Mouse (Mus musculus): ENCODE data around the gene Gm20696. TPM values are rescaled to one million over a fixed set of nuclear protein-coding genes. Genes with fewer than 3 reads are reported as not detected.
A peak's percentile ranks its signal among the peaks of the same experiment; 100 is the strongest.

Gene Gm20696
- polyA plus RNA-seq, 1 experiment from 2014 or later, result 1.4 TPM

- no peak overlapping the region for H3K4me3 ChIP-seq (ENCODE audit: low read depth, low read length)
- no peak overlapping the region for H3K27ac ChIP-seq (replicated peaks)
- H3K4me2 ChIP-seq (replicated peaks; ENCODE audit: low read depth), result no peak overlapping the region
- H3K36me3 ChIP-seq (ENCODE audit: control insufficient read depth, insufficient read depth, low read length), result no peaks in the 10 kb centered on the region
- no peaks in the 10 kb centered on the region for H3K27me3 ChIP-seq (ENCODE audit: control insufficient read depth, insufficient read depth, low read length)
- DNase-seq (ENCODE audit: low spot score) (no peak), ATAC-seq (ENCODE audit: low FRiP score, low TSS enrichment) (no peak)
- no peaks in the 10 kb centered on the region for H3K9me3 ChIP-seq (ENCODE audit: control insufficient read depth, low read length)
- H3K4me1 ChIP-seq (replicated peaks; ENCODE audit: control insufficient read depth, insufficient read depth), result no peaks in the 10 kb centered on the region
- TF ChIP-seq EP300 (optimal IDR thresholded peaks at IDR 0.05) (no peak), CTCF (IDR thresholded peaks at IDR 0.05; ENCODE audit: low read depth) (no peak)
- H3K9ac ChIP-seq (ENCODE audit: low read length), result no peak overlapping the region
- WGBS, result 58% methylated on average over 3 of the region's 3 CpGs
Observed at GRCm38 (mm10) chr6:99350566-99350965, 316.0 kb downstream of the Gm20696 start.

GRCm38 (mm10) chr6:99350156-99350555 is 316.4 kb downstream of the Gm20696 start:
- no peak overlapping the region for H3K4me2 ChIP-seq (replicated peaks; ENCODE audit: low read depth)
- no peak overlapping the region for H3K9ac ChIP-seq (ENCODE audit: low read length)
- TF ChIP-seq EP300 (optimal IDR thresholded peaks at IDR 0.05), result no peak
- TF ChIP-seq CTCF (IDR thresholded peaks at IDR 0.05; ENCODE audit: low read depth), result no peak
- H3K27ac ChIP-seq (replicated peaks), result no peak overlapping the region
- H3K4me3 ChIP-seq (ENCODE audit: low read depth, low read length), result no peak overlapping the region
- no peaks in the 10 kb centered on the region for H3K9me3 ChIP-seq (ENCODE audit: control insufficient read depth, low read length)
- H3K27me3 ChIP-seq (ENCODE audit: control insufficient read depth, insufficient read depth, low read length), result no peaks in the 10 kb centered on the region
- no peaks in the 10 kb centered on the region for H3K36me3 ChIP-seq (ENCODE audit: control insufficient read depth, insufficient read depth, low read length)
- DNase-seq (ENCODE audit: low spot score), result no peak
- H3K4me1 ChIP-seq (replicated peaks; ENCODE audit: control insufficient read depth, insufficient read depth), result no peaks in the 10 kb centered on the region
- ATAC-seq (ENCODE audit: low FRiP score, low TSS enrichment), result no peak
- 53% methylated on average over 5 of the region's 5 CpGs for WGBS

- no peak for DNase-seq (ENCODE audit: low spot score)
- no peaks in the 10 kb centered on the region for H3K9me3 ChIP-seq (ENCODE audit: control insufficient read depth, low read length)
- H3K4me1 ChIP-seq (replicated peaks; ENCODE audit: control insufficient read depth, insufficient read depth), result no peaks in the 10 kb centered on the region
- H3K9ac ChIP-seq (ENCODE audit: low read length), result no peak overlapping the region
- TF ChIP-seq EP300 (optimal IDR thresholded peaks at IDR 0.05), result no peak
- no peak for TF ChIP-seq CTCF (IDR thresholded peaks at IDR 0.05; ENCODE audit: low read depth)
- H3K27me3 ChIP-seq (ENCODE audit: control insufficient read depth, insufficient read depth, low read length), result no peaks in the 10 kb centered on the region
- WGBS, result 50% methylated on average over 10 of the region's 10 CpGs
- H3K27ac ChIP-seq (replicated peaks), result no peak overlapping the region
- no peaks in the 10 kb centered on the region for H3K36me3 ChIP-seq (ENCODE audit: control insufficient read depth, insufficient read depth, low read length)
- no peak for ATAC-seq (ENCODE audit: low FRiP score, low TSS enrichment)
- no peak overlapping the region for H3K4me3 ChIP-seq (ENCODE audit: low read depth, low read length)
- H3K4me2 ChIP-seq (replicated peaks; ENCODE audit: low read depth), result no peak overlapping the region
Observed at GRCm38 (mm10) chr6:99347836-99348235, 318.8 kb downstream of the Gm20696 start.

- no peaks in the 10 kb centered on the region for H3K27me3 ChIP-seq (ENCODE audit: control insufficient read depth, insufficient read depth, low read length)
- ATAC-seq (ENCODE audit: low FRiP score, low TSS enrichment), result no peak
- no peak overlapping the region for H3K9ac ChIP-seq (ENCODE audit: low read length)
- H3K36me3 ChIP-seq (ENCODE audit: control insufficient read depth, insufficient read depth, low read length), result no peaks in the 10 kb centered on the region
- no peak for DNase-seq (ENCODE audit: low spot score)
- no peak overlapping the region for H3K4me3 ChIP-seq (ENCODE audit: low read depth, low read length)
- WGBS, result 89% methylated on average over 7 of the region's 7 CpGs
- H3K9me3 ChIP-seq (ENCODE audit: control insufficient read depth, low read length), result no peaks in the 10 kb centered on the region
- H3K27ac ChIP-seq (replicated peaks), result no peak overlapping the region
- H3K4me2 ChIP-seq (replicated peaks; ENCODE audit: low read depth), result no peak overlapping the region
- no peaks in the 10 kb centered on the region for H3K4me1 ChIP-seq (replicated peaks; ENCODE audit: control insufficient read depth, insufficient read depth)
- TF ChIP-seq EP300 (optimal IDR thresholded peaks at IDR 0.05) (no peak), CTCF (IDR thresholded peaks at IDR 0.05; ENCODE audit: low read depth) (peak; percentile 38)
Observed at GRCm38 (mm10) chr6:99344966-99345365, 321.6 kb downstream of the Gm20696 start.

- no peak overlapping the region for H3K9ac ChIP-seq (ENCODE audit: low read length)
Observed at GRCm38 (mm10) chr6:99344357-99344756, 322.2 kb downstream of the Gm20696 start.

GRCm38 (mm10) chr6:99343815-99344214 is 322.8 kb downstream of the Gm20696 start:
- no peak for ATAC-seq (ENCODE audit: low FRiP score, low TSS enrichment)
- WGBS, result 63% methylated on average over 3 of the region's 3 CpGs
- H3K4me3 ChIP-seq (ENCODE audit: low read depth, low read length), result no peak overlapping the region
- no peak overlapping the region; the same call in 1 of the 2 replicates for H3K27ac ChIP-seq (replicated peaks)
- H3K4me2 ChIP-seq (replicated peaks; ENCODE audit: low read depth), result no peak overlapping the region
- no peak overlapping the region for H3K9ac ChIP-seq (ENCODE audit: low read length)
- H3K9me3 ChIP-seq (ENCODE audit: control insufficient read depth, low read length), result no peaks in the 10 kb centered on the region
- H3K36me3 ChIP-seq (ENCODE audit: control insufficient read depth, insufficient read depth, low read length), result no peaks in the 10 kb centered on the region
- no peaks in the 10 kb centered on the region for H3K27me3 ChIP-seq (ENCODE audit: control insufficient read depth, insufficient read depth, low read length)
- TF ChIP-seq EP300 (optimal IDR thresholded peaks at IDR 0.05) (no peak), CTCF (IDR thresholded peaks at IDR 0.05; ENCODE audit: low read depth) (no peak)
- DNase-seq (ENCODE audit: low spot score), result no peak
- H3K4me1 ChIP-seq (replicated peaks; ENCODE audit: control insufficient read depth, insufficient read depth), result no peaks in the 10 kb centered on the region

More at GRCm38 (mm10) chr6:99344357-99344756, 322.2 kb downstream of the Gm20696 start:
- no peaks in the 10 kb centered on the region for H3K27me3 ChIP-seq (ENCODE audit: control insufficient read depth, insufficient read depth, low read length)
- H3K27ac ChIP-seq (replicated peaks), result no peak overlapping the region
- ATAC-seq (ENCODE audit: low FRiP score, low TSS enrichment) (no peak), DNase-seq (ENCODE audit: low spot score) (no peak)
- no peak overlapping the region for H3K4me3 ChIP-seq (ENCODE audit: low read depth, low read length)
- H3K4me1 ChIP-seq (replicated peaks; ENCODE audit: control insufficient read depth, insufficient read depth), result no peaks in the 10 kb centered on the region
- 55% methylated on average over 3 of the region's 3 CpGs for WGBS
- TF ChIP-seq EP300 (optimal IDR thresholded peaks at IDR 0.05), result no peak
- no peak for TF ChIP-seq CTCF (IDR thresholded peaks at IDR 0.05; ENCODE audit: low read depth)
- no peaks in the 10 kb centered on the region for H3K9me3 ChIP-seq (ENCODE audit: control insufficient read depth, low read length)
- H3K36me3 ChIP-seq (ENCODE audit: control insufficient read depth, insufficient read depth, low read length), result no peaks in the 10 kb centered on the region
- no peak overlapping the region for H3K4me2 ChIP-seq (replicated peaks; ENCODE audit: low read depth)
